Mouse (Mus musculus) embryo, embryonic 11.5 days (tissue): ENCODE data around the gene Cdc42ep1.
"Not testable (repeated sequence)": the region's sequence is repeated elsewhere in the genome, so short reads cannot be mapped to it uniquely, and the experiment has no call there.

ENCODE experiments used
- DNase-seq: peaks from one replicate; pipeline ENCODE4 v3.0.0-alpha.2; 2012; ENCODE audit warnings: low read depth, low spot score

Cdc42ep1 gene

DNA sequence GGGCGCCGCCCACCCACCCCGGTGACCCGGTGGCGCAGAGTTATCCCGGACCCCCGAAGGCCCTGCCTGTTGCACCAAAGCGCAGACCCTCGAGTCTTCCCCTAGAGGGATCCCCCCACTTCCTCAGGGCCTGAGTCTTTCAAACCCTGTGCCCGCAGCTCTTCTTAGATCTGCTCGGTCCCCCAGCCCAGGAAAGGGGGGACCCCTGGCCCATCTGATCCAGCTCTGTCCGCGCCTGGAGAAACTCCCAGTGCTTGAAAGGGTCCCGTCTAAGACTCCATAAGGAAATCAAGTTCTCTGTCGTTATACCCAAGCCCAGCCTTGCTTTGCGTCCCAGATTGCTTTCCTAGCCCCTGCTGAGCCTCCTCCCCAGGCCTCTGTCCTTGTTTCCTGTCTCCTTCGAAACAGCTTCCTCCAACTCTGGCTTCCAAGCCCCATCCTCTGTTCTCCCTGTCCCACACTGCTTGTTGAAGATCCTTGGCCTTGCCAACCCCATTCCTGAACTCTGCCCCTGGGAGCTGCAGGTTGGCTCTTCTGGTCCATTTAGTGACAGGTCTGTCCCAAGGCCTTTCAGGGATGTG lies 35.5 kb downstream of the Cdc42ep1 start:
- no peak for DNase-seq

DNA sequence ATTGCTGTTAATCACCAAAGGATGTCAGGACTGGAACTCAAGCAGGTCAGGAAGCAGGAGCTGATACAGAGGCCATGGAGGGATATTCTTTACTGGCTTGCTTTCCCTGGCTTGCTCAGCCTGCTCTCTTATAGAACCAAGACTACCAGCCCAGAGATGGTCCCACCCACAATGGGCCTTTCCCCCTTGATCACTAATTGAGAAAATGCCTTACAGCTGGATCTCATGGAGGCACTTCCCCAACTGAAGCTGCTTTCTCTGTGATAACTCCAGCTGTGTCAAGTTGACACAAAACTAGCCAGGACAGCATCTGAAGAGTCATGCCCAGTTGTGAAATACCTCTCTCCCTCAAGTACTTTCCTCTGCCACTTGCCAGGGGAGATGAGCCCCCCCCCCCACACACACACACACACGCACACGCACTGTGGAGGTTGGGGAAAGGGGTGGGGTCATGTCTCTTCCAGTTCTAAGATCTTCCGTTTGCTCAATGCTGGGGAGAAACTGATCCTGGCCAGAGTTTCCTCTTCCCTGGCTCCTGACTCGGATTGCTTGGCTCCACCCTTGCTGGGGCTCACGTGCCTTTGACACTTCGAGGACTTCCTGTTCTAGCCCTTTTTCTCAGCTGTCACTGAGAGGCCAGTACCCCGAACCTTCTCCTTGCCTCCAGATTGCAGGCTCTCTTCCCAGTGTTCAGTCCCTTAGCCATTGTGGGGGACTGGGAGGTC lies 36.5 kb downstream of the Cdc42ep1 start:
- not testable (repeated sequence) for DNase-seq

DNA sequence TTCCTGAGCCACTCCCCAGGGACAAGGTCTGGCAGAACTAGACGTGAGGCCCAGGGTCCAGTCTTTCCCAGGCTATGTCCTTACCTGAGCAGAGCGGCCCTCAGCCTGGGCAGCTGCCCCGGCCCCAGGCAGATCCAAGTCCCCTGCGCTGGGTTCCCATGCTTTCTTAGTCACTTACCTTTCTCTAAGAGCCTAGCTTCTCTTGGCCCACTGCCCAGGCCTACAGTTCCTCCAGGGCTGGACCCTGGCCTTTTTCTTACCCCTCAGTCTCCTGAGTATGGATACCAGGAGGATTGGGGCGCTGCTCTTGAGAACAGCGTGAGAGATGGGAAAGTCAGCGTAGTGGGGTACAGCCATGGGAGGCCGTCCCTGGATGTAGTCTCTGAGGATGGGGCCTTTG lies 38.0 kb downstream of the Cdc42ep1 start:
- no peak for DNase-seq

DNA sequence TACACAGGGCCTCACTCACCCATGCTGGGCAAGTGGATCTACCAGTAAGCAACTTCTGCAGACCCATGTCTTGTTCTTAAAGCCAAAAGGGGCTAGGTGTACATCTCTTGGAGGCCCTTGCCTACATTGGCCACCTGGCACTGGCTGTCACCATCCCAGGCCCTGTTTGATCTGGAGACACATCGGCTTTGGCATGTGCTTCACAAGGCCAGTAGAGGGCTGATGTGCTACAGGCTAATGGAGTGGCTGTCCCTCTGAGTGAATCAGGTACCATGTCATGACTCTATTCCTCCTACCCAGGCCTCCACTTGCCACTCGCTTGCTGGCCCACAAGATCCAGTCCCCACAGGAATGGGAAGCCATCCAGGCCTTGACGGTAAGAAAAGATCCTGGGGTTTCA lies 39.4 kb downstream of the Cdc42ep1 start:
- no peak for DNase-seq

DNA sequence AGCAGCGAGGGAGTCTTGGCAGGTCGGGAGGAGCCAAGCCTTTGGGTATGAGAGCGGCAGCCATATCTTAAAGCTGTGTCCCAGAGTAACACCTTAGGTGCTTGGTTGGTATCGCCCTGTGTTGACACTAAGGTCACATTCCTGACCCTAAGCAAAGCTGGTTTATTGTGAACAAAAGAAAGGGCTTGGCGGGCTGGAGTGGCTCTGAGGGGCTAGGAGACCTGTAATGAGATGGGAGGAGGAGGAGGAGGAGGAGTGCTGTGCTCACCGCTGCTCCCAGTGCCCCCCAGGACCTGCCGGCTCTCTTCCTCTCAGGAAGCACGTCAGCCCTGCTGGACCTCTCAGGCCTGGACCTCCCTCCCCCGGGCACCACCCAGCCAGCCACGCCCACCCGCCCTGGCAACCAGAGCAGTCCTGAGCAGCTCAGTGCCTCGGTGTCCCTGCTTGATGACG lies 47.0 kb downstream of the Cdc42ep1 start:
- no peak for DNase-seq

DNA sequence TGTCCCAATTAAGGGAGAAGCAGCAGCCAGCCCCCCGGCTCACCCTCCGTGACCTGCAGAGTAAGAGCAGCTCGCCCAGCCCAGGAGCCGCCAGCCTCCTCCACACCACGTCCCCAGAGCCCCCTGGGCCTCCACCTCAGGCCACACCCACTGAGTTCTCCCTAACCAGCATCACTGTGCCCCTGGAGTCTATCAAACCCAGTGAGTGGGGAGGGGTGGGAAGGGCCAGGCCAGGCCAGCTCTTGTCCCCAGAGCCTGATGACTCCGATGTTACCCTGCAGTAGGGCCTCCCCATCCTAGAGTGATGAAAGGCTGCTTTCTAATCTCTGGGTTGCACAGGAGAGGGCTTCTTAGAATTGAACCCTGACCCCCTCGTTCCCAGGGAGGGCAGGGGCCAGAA lies 50.0 kb downstream of the Cdc42ep1 start:
- DNase-seq: no peak

DNA sequence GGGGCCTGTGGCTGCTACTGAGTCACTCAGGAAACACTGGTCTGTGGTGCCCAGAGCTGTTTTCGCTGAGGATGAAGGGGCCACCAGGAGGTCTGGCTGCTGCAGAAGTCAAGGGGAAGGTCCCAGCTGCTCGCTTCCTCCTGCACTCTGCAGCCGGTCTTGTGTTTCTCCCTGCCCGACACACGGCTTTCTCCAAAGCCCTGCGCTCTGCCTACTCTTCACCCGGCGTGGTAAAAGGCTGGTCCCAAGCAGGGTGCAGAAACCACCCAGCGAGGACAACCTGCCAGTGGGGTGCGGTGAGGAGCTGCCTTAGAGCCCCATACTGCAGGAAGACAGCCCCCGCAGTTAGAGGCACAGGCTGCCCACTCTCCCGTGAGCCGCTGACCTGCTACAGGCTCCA lies 52.3 kb downstream of the Cdc42ep1 start:
- no peak for DNase-seq

DNA sequence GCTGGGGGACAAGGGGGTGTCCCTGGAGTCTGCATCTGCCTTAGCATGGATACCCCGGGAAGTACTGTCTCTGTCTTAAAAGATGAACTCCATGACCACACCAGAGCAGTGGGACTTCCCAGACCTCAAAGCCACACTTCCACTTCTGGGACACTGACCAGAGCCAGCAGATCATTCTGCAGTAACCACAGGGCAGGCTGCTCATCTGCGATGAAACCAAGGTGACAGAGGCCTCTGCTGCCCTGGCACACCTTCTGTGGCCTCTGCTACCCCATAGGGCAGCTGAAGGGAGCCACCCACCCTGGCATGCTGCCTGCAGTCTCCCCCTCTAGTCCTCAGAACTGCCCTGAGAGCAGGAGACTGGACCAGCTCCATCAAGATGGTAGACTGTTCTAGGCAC lies 53.3 kb downstream of the Cdc42ep1 start:
- DNase-seq: no peak

DNA sequence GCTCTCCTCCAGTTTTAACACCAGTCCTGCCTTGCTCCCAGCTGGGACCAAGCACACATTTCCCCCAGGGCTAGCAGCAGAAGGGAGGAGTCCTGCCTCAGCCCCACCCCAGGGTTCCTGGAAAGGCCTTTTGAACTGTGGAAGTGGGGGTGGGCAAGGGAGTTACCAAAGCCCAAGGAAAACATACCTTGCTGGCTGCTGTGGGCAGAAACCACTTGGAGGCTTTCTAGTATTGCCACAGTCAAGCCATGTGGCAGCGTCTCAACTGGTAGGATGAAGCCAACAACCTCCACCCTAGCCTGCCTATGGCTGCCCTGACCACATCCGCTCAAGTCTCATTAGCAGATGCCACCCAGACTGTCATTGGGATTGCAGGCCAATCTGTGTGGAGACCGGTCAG lies 53.7 kb downstream of the Cdc42ep1 start:
- no peak for DNase-seq

DNA sequence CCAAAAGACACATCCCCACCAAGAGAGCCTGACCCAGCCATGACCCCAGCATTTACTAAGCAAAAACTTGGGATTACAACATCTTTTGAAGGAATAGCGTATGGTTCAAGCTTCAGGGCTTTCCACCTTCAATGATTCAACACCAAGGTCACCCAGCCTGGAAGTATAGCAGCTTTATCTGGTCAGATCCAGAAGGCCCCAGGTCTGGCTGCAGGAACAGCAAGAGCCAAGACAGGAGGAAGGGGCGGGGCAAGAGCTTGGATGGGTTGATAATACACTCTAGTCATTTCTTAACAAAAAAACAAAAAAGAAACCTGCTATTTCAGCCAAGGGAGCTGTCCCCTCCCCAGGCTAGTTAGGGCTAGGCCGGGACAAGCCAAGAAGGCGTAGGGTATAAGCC lies 55.1 kb downstream of the Cdc42ep1 start:
- DNase-seq: no peak

DNA sequence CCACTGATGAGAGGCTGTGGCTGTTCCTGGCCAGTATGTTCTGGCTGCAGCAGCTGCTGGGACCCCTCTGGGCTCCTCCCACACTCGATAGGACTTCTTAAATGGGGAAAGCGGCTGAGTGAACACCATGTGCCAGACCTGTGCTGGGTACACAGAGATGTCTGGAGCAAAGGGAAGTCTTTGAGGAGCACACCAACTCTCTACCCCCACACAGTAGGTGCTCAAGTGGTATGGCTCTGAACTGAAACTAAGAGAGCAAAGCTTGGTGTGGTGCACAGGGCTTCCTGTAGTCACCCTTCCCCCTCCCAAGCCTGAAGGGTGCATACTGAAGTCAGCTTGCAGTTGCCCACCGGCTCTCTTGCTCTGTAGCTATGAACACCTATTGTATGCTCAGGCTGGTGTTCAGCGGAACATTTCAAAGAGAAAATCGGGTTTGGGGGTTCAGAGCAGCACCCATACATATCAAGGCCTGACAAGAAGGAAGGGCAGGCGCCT lies 56.1 kb downstream of the Cdc42ep1 start:
- no peak for DNase-seq

DNA sequence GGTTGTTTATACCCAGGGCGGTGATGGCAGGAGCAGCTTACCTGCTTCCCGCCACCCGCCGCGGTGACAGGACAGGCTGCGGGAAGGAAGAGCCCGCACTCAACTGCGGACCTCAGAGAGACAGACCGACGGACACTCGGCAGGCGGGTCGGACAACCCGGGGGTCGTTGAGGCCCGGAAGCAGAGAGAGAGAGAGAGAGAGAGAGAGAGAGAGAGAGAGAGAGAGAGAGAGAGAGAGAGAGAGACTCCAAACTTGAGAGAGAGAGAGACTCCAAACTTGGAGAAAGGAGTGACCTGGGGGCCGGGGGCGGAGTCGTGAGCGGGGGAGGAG lies 57.0 kb downstream of the Cdc42ep1 start, which contains the start of gene Gm49510:
Gene Gm49510, plus strand, starts transcription at position 259 of the 331 bp plus-strand sequence.
- no peak for DNase-seq

DNA sequence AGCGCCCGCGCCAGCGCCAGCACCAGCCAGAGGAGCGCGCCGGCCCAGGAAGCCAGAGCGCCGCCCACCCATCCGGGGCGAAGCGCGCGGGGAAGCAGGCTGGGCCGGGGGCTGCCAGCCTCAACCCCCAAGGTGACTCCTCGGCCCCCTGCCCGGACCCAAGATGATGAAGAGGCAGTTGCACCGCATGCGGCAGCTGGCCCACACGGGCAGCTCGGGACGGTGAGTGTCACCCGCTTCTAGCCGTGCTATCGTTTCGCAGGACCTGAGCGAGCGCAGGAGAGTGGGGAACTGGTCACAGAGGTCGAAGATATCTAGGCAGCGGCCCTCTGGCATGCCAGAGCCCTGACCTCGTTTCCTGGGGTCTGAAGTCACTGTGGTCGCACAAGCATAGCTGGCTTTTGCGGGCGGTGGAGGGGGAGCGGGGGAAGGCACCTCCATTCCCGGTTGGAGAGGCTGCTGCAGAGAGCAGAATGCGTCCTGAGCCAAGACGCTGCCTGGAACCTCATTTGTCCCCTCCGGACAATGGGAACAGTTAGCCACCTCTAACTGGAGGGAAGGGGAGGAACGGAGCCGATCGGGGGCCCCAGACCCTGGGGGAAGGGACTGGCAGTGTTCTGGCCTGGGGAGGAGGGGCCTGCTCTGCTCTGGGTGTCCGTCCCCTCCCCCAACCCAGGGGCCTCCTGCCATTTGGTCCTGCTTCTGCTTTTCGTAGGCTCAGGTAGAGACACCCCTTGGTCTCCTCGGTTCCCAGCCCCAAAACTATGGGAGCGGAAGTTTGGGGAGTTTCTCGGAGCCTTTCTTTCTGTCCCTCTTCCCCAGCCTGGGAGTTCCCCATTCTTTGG lies 57.5 kb downstream of the Cdc42ep1 start, which contains the start of gene Sh3bp1:
Gene Sh3bp1, plus strand, starts transcription at position 29 of the 845 bp plus-strand sequence.
- DNase-seq: no peak
